Mouse (Mus musculus) CD8-positive naive resting alpha-beta T cell, adult 2 months (primary cell): ENCODE measurements at regions not wholly inside any gene's neighbourhood (a gene's known extent, or its start where the extent isn't known, plus 50 kb on each side); places are given as distances from the start of the nearest gene placed in this dataset.

Experiments used
- DNase-seq, 2 experiments: peaks; one replicate each; pipeline ENCODE4 v3.0.0; 2022; ENCODE audit warnings: low read depth in 2 of 2, low spot score in 2 of 2

- no peak for DNase-seq
Measured at GRCm38 (mm10) chr9:63851809-63852208, 94.0 kb upstream of the Smad3 start.

- no peak for DNase-seq
Measured at GRCm38 (mm10) chr9:63850316-63850693, 92.5 kb upstream of the Smad3 start.

- DNase-seq: no peak
Measured at GRCm38 (mm10) chr9:63849564-63850315, 91.9 kb upstream of the Smad3 start.

DNA sequence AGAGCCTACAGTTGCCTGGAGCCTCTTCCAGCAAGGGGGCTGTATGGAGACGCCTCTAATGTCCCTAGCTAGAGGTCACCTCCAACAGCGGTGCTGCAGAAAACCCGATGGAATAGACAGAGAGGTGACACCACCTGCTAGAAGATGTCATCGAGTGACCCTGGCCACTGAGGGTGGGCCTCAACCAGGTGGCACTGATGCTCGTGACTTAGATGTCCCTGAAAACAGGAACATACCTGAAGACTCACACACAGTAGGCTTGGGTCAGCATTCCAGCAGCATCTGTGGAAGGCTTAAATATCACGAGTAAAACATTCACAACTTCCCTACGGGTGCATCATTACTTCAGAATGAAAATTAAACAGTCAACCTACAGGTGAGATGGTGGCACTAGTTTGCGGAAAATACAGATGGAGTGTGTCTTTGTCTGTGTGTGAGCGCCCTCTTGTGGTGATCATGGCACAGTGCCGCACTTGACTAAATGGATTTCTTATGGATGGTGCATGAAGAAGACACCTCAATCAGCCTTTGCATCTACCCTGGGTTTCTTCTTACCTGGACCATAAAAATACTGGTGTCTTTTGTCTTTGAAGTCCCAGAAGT is 86.2 kb upstream of the Smad3 start:
- DNase-seq: peak; percentile 63 to 69

- DNase-seq: no peak
Measured at GRCm38 (mm10) chr9:63843431-63843830, 85.6 kb upstream of the Smad3 start.

DNA sequence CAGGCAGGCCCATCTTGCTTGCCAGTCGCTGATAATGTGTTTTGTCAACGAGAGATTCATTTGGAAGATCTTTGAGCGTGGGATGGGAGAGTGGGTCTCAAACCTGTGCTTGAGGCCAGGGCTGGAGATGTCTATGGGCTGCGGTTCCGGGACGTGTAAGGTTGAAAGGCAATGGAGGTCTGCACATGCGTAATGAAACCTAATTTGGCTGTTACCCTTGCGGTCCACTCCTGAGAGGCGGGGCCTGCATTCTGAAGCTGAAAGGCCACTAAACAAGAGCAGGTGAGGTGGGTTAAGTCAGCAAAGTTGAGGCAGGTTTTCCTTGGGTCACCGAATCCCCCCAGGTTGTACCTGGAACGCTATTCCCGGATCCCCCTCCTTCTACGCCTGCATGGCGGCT is 83.3 kb upstream of the Smad3 start:
- no peak for DNase-seq

- no peak for DNase-seq
Measured at GRCm38 (mm10) chr9:63838996-63839772, 81.4 kb upstream of the Smad3 start.

DNA sequence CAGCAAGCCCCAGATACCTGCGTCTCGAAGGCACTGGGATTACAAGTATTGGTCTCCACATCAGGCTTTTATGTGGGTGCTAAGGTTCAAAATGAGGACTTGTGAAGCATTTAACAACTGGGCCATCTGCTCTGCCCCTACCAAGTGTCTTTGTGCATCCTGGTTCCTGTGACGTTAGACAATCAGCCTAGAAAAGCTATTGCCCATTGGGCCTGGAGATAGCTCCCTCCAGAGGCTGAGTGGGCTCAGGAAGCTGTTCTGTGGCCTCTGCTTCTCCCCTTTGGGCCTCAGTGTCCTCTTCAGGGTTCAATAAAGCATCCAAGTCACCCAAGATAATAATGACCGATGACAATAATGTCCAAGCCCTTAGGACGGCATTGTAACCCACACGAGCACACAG is 79.8 kb upstream of the Smad3 start:
- DNase-seq: no peak

GRCm38 (mm10) chr9:63836565-63837284 is 78.9 kb upstream of the Smad3 start:
- no peak for DNase-seq

- no peak for DNase-seq
Measured at GRCm38 (mm10) chr9:63836036-63836435, 78.2 kb upstream of the Smad3 start.

GRCm38 (mm10) chr9:63834416-63834815 is 76.6 kb upstream of the Smad3 start:
- no peak for DNase-seq

GRCm38 (mm10) chr9:63818163-63818562 is 60.4 kb upstream of the Smad3 start:
- no peak for DNase-seq

- peak; percentile 18 to 29 for DNase-seq
Measured at GRCm38 (mm10) chr9:63816540-63816939, 58.7 kb upstream of the Smad3 start.

DNA sequence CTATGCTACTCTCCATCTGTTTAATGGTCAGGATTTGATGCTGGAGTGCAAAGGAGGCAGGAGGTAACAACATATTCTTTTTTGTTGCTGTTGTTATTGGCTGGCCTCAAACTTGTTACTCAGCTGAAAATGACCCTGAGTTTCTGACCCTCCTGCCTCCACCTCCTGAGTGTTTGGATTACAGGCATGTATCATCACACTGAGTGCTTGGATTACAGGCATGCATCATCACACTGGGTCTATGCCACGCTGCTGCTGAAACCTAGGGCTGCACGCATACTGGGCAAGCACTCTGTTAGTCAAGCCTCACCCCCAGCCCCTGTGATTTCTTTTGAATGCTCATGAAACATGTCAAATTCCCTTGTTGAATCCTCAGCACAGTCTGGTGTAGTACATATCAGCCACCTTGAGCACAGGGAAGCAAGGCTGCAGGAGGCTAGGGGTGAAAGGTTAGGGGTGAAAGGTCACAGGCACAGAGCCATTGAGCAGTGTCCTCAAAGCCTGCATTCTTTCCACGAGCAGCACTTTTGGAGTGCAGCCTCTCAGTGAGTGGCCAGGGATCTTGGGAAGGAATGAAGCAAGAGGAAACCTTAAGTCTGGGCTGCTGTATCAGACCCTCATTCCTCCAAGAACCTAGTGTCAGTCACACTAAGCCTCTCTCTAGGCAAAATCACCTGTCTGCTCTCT is 52.2 kb upstream of the Smad3 start:
- DNase-seq: no peak
